Mouse (Mus musculus) adrenal gland, adult 18-20 months (tissue): ENCODE results near the gene 1110002E22Rik. TPM values are rescaled to one million over a fixed set of nuclear protein-coding genes. Genes with fewer than 3 reads are reported as not detected.

Experiments
- DNase-seq, 2 experiments: peaks; one replicate each; pipeline ENCODE4 v3.0.0; 2021 to 2022; ENCODE audit warnings: low spot score in 2 of 2
- total RNA-seq, 2 experiments: library from RNA; stranded (reverse); gene quantifications; 1 replicate in 1 of 2; 2 replicates in 1 of 2; pipeline ENCODE4 v1.2.3; 2021

The 1110002E22Rik gene
- total RNA-seq, 2 experiments from 2014 or later: 0.07 to 0.10 TPM

DNA sequence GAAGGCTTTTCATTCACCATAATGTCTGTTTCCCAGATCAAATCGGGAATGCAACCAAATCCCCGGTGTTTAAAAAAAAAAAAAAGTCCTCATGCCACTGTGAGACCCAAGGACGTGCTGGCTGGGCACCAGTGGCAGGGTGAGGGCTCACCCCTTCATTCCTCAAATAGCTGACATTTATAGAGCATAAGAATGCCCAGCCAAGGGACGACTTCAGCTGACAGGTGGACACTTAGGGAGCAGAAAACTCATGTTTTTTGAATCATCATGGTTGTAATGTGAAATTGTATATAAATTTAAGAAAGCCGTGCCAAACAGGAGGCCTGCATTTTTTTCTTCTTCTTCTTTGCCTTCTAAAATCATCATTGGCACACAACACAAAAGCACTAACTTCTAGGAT, 40.2 kb downstream of the 1110002E22Rik start:
- DNase-seq: peak in 1 of 2 experiments; percentile 11

DNA sequence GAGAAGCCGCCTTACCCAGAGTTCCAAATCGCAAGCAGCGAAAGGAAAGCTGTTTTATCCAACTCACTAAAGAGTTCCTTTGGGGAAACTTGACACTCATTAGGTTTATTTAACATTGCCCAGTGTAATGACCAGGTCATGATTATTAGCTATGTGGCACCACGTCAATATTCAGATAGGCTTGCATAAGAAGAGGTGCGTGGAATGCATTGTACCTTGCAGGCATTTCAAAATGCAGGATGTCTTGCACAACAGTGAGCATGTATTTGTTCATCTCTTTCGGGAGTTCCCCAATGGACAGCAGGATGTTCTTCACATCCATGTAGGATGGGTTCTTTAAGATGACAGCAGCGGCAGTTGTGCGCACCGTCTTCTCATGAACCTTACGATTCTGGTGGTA, 42.0 kb downstream of the 1110002E22Rik start:
- no peak for DNase-seq

DNA sequence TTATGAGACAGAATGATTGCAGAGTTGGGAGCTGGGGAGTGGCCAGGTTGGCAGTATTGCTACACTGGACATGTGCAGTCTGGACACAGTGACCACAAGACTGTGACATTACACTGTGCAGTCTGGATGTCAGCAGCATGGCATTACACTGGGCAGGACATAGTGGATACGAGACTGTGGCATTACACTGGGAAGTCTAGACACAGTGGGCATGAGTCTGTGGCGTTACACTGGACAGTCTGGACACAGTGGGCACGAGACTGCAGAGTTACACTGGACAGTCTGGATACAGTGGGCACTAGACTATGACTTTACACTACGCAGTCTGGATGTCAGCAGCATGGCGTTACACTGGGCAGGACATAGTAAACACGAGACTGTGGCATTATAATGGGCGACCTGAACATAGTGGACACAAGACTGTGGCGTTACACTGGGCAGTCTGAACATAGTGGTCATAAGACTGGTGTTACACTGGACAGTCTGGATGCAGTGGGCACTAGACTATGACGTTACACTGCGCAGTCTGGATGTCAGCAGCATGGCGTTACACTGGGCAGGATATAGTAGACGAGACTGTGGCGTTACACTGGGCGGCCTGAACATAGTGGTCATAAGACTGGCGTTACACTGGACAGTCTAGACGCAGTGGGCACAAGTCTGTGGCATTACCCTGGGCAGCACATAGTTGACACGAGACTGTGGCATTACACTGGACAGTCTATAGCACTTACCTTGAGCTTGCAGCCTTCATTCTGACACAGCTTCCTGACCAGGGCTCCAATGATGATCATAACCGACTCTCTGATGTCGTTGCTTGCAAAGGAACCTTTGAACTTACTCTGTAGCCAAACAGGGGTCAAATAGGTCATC, 46.3 kb downstream of the 1110002E22Rik start:
- DNase-seq: no peak

DNA sequence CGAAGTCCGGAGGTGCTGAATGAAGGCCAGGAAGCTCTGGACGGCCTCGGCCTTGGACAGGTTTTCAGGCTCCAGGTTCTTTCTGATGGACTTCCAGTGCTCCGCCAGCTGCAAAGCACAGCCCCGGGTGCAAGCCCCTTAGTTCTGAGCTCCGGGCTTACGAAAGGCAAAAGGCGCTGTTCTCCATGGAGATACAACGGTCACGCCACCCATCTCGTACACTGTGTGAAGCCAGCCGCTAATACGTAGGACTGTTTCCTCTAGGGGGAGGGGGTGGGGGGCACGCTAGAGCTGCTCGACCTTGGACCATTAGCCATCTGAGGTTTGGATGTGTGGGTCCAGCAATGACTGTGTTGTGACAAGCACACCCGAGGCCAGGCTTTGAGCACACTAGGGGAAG, 49.3 kb downstream of the 1110002E22Rik start:
- DNase-seq: no peak

DNA sequence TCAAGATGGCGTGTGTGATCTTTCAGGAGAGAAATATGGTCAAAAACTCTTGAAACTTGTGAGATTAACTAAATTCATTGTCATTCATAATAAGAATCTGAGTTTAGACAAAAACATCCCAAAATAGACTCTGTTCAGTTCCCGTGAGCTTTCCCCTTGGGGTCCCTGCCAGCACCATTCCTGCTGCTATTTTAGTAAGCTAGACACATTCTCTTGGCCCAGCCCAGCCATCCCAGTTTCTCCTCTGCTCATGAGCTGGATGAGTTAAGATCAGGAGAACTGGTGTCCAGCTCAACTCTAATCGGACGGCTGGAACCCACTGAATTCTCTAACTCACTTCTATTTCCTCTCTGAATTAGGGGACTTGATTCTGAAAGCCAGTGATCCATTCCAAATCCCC, 52.0 kb downstream of the 1110002E22Rik start:
- DNase-seq: no peak

DNA sequence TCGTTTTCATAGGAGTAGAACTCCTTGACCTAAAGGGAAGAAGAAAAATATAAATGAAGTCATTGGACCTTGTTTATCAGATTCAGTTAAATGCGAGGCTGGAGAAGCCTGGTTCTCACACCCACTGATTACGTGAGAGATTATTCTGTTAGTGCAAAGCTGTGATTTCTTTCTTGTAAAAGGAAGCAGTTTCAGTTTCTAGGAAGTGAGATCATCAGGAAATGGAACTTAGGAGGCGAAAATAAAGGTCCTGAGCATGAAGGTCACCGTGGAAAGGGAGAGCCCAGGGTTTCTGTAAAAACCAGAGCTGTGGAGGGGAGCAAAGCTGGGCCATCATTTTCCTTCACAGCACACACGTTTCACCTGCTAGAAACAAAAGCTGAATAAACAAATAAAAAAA, 53.5 kb downstream of the 1110002E22Rik start:
- DNase-seq: no peak

DNA sequence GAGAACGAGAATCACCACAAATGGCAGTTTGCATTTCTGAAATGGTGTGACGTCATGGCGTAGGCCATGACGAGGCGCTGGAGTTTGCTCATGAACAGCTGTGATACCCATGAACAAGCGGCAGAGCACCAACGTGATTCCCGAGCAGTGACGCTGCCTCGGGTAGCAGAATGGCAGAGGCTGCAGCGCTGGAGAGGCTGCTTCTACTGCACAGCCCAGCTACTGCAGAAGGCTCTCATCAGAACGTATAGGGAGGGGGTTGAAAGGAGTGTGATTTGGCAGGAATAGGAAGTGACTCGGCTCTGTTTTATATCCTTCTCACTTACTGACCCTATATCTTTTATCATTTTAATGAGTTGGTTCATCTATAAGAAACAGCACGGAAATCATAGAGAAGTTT, 54.0 kb downstream of the 1110002E22Rik start:
- no peak for DNase-seq

DNA sequence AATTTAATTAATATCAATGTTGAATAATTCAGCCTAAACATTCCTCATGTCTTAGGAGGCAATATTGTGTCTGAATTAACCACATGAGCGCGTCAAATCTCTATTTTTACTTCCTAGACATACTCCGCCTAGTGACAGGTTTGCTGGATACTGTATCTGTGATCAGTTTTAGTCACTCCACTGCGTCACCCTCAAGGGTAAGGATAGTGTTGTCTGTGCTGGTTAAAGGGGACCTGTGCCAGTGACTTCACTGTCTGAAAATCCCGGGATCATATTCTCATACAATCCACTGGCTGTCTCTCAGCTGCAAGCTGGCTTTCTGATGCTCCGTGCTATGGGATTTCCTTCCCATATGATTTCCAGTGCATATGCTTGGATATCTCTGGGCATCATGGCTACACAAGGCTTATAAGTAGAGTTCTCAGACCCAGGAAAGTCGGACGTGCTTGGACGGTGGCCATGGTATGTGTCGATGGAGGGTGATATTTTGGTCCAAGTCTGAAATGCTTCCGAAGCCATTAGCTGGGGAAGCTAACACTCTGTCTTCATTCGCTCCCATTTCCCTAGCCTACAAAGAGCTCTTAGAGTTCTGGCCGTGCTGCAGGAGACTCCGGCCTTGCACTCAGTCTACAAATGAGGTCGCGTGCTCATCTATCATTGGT, 54.7 kb downstream of the 1110002E22Rik start:
- DNase-seq: no peak

DNA sequence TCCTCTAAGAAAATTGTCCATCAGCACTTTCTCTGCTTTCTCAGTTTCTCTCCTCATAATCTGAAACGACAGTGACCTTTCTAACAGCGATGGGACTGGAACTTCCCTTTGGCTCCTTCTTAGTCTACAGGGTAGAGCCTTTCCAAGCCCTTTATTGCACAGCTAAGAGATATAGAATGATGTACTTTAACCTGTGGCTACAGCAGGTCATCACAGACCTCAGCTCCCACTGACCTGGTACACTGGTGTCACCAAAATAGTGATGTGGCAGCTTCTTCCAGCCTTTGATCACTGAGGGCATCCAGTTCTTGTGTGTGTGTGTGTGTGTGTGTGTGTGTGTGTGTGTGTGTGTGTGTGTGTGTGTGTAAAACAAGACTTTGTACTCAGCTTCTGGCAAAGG, 56.6 kb downstream of the 1110002E22Rik start:
- no peak for DNase-seq

DNA sequence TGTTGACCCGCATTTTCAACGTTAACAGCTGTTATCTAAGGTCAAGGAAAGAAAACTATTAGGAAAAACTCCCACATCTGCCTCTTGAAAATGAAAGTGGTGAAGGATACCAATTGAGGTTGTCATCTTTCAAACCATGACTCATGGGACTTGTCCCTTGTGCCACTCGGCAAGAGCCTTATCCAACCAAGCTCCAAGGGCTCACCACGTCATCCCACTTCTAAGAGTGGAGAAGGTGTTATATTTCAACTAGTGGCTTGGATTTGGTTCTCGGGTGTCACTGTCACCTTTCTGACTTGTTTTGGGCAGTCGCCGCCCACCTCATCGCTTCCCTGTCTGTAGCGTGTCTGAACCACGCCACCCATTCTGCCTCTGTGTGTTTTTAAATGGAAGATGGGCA, 59.0 kb downstream of the 1110002E22Rik start:
- no peak for DNase-seq

DNA sequence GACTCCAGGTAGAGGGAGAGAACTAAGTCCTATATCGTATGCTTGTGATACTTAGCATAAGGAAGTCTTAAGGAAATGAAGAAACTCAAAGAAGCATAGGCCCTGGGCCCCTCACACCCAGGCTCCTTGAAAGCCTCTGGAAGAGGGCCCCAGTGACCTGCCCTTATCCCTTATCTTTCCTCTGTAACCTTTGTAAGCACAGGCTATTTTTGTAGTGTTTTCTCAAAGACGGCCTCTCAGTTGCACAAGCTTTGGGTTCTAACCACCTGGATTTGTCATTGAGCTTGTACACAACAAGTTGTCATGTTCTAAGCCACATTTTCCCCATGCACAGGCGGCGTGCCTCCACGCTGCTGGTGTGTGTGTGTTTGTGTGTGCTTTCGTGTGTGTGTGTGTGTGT, 64.3 kb downstream of the 1110002E22Rik start:
- no peak for DNase-seq

DNA sequence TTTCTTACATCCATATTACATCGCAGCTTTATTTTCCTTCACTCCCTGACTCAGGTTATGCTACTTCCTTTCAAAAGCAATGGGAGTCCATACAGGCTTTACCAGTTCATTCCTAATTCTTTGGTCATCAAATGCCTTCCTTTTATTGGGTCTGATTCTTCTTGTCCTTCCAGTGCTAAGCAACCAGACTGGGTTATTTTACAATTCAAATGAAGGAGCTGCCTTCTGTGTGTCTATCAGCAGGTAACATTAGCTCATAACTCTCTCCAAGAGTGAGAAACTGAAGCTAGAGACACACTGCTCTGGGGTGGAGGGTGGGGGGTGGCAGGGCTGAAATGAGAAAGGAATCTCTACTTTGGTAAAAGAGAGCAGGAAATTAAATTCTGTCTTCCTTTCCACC, 65.8 kb downstream of the 1110002E22Rik start:
- DNase-seq: no peak

Other genes with a start within 250 kb of the 1110002E22Rik start
- gene H2afz, start 200.6 kb upstream of the 1110002E22Rik start, total RNA-seq: 100 to 1,000 TPM; 111 to 146 TPM
- 10 to 100 TPM; 21.0 to 23.1 TPM for gene Dnajb14, start 197.4 kb upstream of the 1110002E22Rik start, total RNA-seq
- 10 to 100 TPM; 74.2 to 79.0 TPM for gene Lamtor3, start 146.5 kb upstream of the 1110002E22Rik start, total RNA-seq
- gene Dapp1, start 83.5 kb upstream of the 1110002E22Rik start, total RNA-seq: 1 to 10 TPM; 2.9 to 4.5 TPM
- gene Gm5105, start 2.3 kb downstream of the 1110002E22Rik start, total RNA-seq: not detected
- 10 to 100 TPM in 1 of 2 experiments, 1 to 10 TPM in 1; 7.6 to 10.8 TPM for gene Trmt10a, start 78.4 kb downstream of the 1110002E22Rik start, total RNA-seq
- gene Mttp, start 79.9 kb downstream of the 1110002E22Rik start, total RNA-seq: 10 to 100 TPM in 1 of 2 experiments, 1 to 10 TPM in 1; 3.7 to 10.4 TPM
- not detected for gene 4930579F01Rik, start 128.8 kb downstream of the 1110002E22Rik start, total RNA-seq
- gene Adh7, start 152.7 kb downstream of the 1110002E22Rik start, total RNA-seq: 100 to 1,000 TPM in 1 of 2 experiments, 1 to 10 TPM in 1; 2.8 to 129 TPM
- gene Adh1, start 195.9 kb downstream of the 1110002E22Rik start, total RNA-seq: 1,000 to 10,000 TPM in 1 of 2 experiments, 100 to 1,000 TPM in 1; 384 to 6,834 TPM
- gene Adh6a, start 248.2 kb downstream of the 1110002E22Rik start, total RNA-seq: not detected